Mouse (Mus musculus) C2C12 (cell line): Measurements from ENCODE around the gene Prr15l.

Experiments used
- CTCF ChIP-seq: IDR thresholded peaks from one replicate; pipeline ENCODE4 v1.5.1; 2011; ENCODE audit not compliant: control insufficient read depth, insufficient read depth, insufficient read length
- MYOG ChIP-seq: IDR thresholded peaks from one replicate; pipeline ENCODE4 v1.6.1; 2011; ENCODE audit not compliant: control insufficient read depth, insufficient read length; ENCODE audit errors: extremely low read depth
- USF1 ChIP-seq: IDR thresholded peaks from one replicate; pipeline ENCODE4 v1.6.1; 2011; ENCODE audit warnings: low read depth, mild to moderate bottlenecking, control low read depth, moderate library complexity

DNA sequence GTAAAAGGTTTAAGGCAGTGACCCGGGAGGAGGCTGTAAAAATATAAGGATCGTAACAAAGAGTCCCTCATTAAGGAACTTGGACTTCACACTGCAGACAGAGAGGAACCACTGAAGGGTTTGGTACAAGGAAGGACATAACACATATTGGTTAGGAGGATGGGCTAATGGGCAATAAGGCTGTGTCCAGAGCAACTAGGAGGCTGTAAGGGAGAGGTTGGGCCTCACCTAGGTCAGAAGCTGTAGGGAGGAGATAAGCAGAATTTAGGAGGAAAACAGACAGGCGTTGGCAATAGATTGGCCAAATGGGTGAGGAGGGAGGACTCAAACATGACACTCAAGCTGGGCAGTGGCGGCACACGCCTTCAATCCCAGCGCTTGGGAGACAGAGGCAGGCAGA lies 10.5 kb upstream of the Prr15l start:
- TF ChIP-seq CTCF (no peak), MYOG (no peak), USF1 (no peak)
